Mouse (Mus musculus) small intestine, adult 2 months (tissue): ENCODE measurements around the gene Cs.

ENCODE experiments used
- CTCF ChIP-seq: fragments of 200-500 bp; IDR thresholded peaks from 2 replicates; pipeline ENCODE4 v1.5.1; 2012; ENCODE audit warnings: low read depth, mild to moderate bottlenecking, control low read depth, inconsistent platforms, low read length, moderate library complexity, mixed read lengths; ENCODE audit not compliant: insufficient replicate concordance, insufficient read length; ENCODE audit errors: extremely low read depth
- POLR2A ChIP-seq: fragments of 200-500 bp; IDR thresholded peaks from 2 replicates; pipeline ENCODE4 v1.6.1; 2012; ENCODE audit warnings: low read depth, mild to moderate bottlenecking, control low read depth, inconsistent platforms, low read length, moderate library complexity

GRCm38 (mm10) chr10:128401638-128402037 is 64.1 kb downstream of the Cs start:
- TF ChIP-seq POLR2A (no peak), CTCF (no peak)
